Mouse (Mus musculus) myocyte (in vitro differentiated cells): Measurements from ENCODE around the gene Gm9918.

Source experiments
- E2F4 ChIP-seq: IDR thresholded peaks from one replicate; pipeline ENCODE4 v1.6.1; 2011; ENCODE audit warnings: mild to moderate bottlenecking, control low read depth, moderate library complexity; ENCODE audit not compliant: insufficient read depth
- POLR2A ChIP-seq: IDR thresholded peaks from one replicate; pipeline ENCODE4 v1.6.1; 2011; ENCODE audit warnings: low read depth, mild to moderate bottlenecking, control low read depth, moderate library complexity; ENCODE audit not compliant: insufficient read length

- TF ChIP-seq POLR2A: no peak
- no peak for TF ChIP-seq E2F4
Measured at GRCm38 (mm10) chr15:102256431-102257201, 13.7 kb upstream of the Gm9918 start.
